21 mouse cellular contexts compared by ENCODE assay signal in the genomic region with DNA sequence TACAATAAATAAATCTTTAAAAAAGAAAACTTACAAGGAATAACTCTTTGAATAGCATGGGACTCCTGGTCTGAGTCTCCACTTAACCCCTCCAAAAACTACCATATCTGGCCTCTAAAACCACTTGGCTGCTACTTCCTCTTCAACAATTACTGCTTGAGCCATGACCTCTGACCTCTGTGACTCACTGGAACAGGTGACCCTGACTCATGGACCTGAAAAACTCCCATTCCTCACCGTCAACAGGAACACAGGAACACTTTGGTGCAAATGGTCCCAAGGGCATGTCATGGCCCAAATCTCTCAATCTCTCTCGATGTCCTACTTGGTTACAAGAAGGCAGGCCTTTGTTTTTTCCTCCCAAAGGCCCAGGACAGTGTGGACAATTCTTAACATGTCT.
DNase-seq lines count a peak whose midpoint lies in the region; TF ChIP-seq lines count a peak whose summit lies in the region.
"Had no signal": no experiment of that assay in that cellular context is flagged by ENCODE, and none has a peak within 500 bp of the region (broad histone marks: within the 10 kb centered on the region; RNA-seq: fewer than 3 reads in every experiment).

No protein-coding gene starts in this region.

- TF ChIP-seq CTCF in CH12.LX (conservative IDR thresholded peaks at IDR 0.05 in 1 of 2, IDR thresholded peaks at IDR 0.05 in 1 of 2; ENCODE audit: low read depth in 2 of 2, low read length in 2 of 2), result no peak

- in situ Hi-C loops in CH12.LX (cut with MboI; ENCODE audit: low pct_ligation_motif_present, low pct_unique_long_range_greater_than_20kb, low sequenced_read_pairs), result no loop called here

- no peak for TF ChIP-seq RAD21 in CH12.LX (IDR thresholded peaks at IDR 0.05; ENCODE audit: low read depth, low read length)

- H3K4me2 ChIP-seq in CH12.LX (ENCODE audit: insufficient read depth, low read depth, poor library complexity, severe bottlenecking), result no peak overlapping the region
- H3K4me2 ChIP-seq: heart, embryonic 15.5 days; limb, embryonic 12.5 days; lung, embryonic 15.5 days had no signal

- no peaks in the 10 kb centered on the region for H3K27me3 ChIP-seq in CH12.LX (replicated peaks)
- H3K27me3 ChIP-seq: heart, embryonic 15.5 days; liver, embryonic 12.5 days; lung, embryonic 15.5 days had no signal

- H3K36me3 ChIP-seq in CH12.LX (replicated peaks in 1 of 2; ENCODE audit: control insufficient read depth in 1 of 2, insufficient read depth in 1 of 2, low read length in 1 of 2) (no peaks in the 10 kb centered on the region), macrophage (ENCODE audit: inconsistent target) (no peaks in the 10 kb centered on the region)
- H3K36me3 ChIP-seq: embryonic facial prominence, embryonic 10.5 days; heart, embryonic 15.5 days; limb, embryonic 12.5 days; liver, embryonic 12.5 days; lung, embryonic 15.5 days had no signal

- DNase-seq in adrenal gland, adult 2 months, result peak; percentile 13
- DNase-seq in adrenal gland, adult 8-10 months, result no peak
- peak; percentile 29 for DNase-seq in 3134 (ENCODE audit: extremely low read depth, insufficient read length, low spot score)
- DNase-seq in CH12.LX (ENCODE audit: extremely low read depth), result peak; percentile 51
- no peak for DNase-seq in left cerebral cortex, adult 18-20 months (ENCODE audit: low spot score in 2 of 2)
- no peak for DNase-seq in left cerebral cortex, postnatal 36 days (ENCODE audit: low spot score in 2 of 2)
- no peak for DNase-seq in frontal cortex, postnatal 14 days (ENCODE audit: low spot score in 2 of 2)
- DNase-seq: cerebellum, adult 18-20 months; cerebellum, postnatal 36 days; gastrocnemius, postnatal 10 days; heart, adult 2 months; heart, postnatal 4 days; kidney, adult 18-20 months; kidney, postnatal 25 days; layer of hippocampus, adult 9-11 months had no signal

- intact Hi-C loops in left cerebral cortex, postnatal 36 days (cut with DNase I), result no loop called here

- H3K9me3 ChIP-seq in CH12.LX (replicated peaks; ENCODE audit: low read length), result no peaks in the 10 kb centered on the region
- H3K9me3 ChIP-seq: embryonic facial prominence, embryonic 10.5 days; heart, embryonic 15.5 days; limb, embryonic 12.5 days; liver, embryonic 12.5 days; lung, embryonic 15.5 days had no signal

- H3K9ac ChIP-seq in CH12.LX (ENCODE audit: insufficient read depth, low read depth), result no peak overlapping the region
- H3K9ac ChIP-seq: heart, embryonic 15.5 days; limb, embryonic 12.5 days; liver, embryonic 12.5 days; lung, embryonic 15.5 days had no signal

- no peak for TF ChIP-seq EP300 in CH12.LX (IDR thresholded peaks at IDR 0.05; ENCODE audit: low read length)

- dilution Hi-C loops in CH12.LX (cut with MboI; ENCODE audit: extremely low pct_ligation_motif_present, extremely low pct_unique_long_range_greater_than_20kb, low sequenced_read_pairs), result no loop called here

- TF ChIP-seq POLR2A in CH12.LX (IDR thresholded peaks at IDR 0.05; ENCODE audit: low read depth, low read length), result no peak

- WGBS in macrophage (ENCODE audit: missing documents), result 61% methylated on average over 2 of the region's 2 CpGs

- peaks cover 2 to 23% of the 10 kb centered on the region in 2 experiments; a peak in 3 of 4 replicates for H3K4me1 ChIP-seq in CH12.LX (ENCODE audit: control insufficient read depth in 1 of 2, insufficient read depth in 2 of 2)
- H3K4me1 ChIP-seq: limb, embryonic 12.5 days had no signal

- H3K4me3 ChIP-seq in CH12.LX (replicated peaks in 1 of 3; ENCODE audit: low read depth in 2 of 3, low read length in 2 of 3, poor library complexity in 1 of 3), result no peak overlapping the region
- H3K4me3 ChIP-seq in macrophage (ENCODE audit: inconsistent target), result no peak overlapping the region
- H3K4me3 ChIP-seq: embryonic facial prominence, embryonic 10.5 days; heart, adult 2 months; heart, embryonic 15.5 days; limb, embryonic 12.5 days; liver, embryonic 12.5 days; lung, embryonic 15.5 days had no signal

- no peaks in the 10 kb centered on the region for H3K79me2 ChIP-seq in CH12.LX (replicated peaks; ENCODE audit: control insufficient read depth, extremely low read depth, insufficient read depth, poor library complexity, severe bottlenecking)
- no peaks in the 10 kb centered on the region for H3K79me2 ChIP-seq in macrophage (ENCODE audit: inconsistent target)

- H3K27ac ChIP-seq in CH12.LX (ENCODE audit: insufficient read depth, low read depth) (no peak overlapping the region), macrophage (peak overlapping the region; percentile 93)
- H3K27ac ChIP-seq: heart, adult 2 months; heart, embryonic 15.5 days; limb, embryonic 12.5 days had no signal

TF ChIP-seq in CH12.LX, 34 proteins besides CTCF, POLR2A, EP300 and RAD21:
- TF ChIP-seq ETS1 (conservative IDR thresholded peaks at IDR 0.05; ENCODE audit: low read depth, low read length) (peak; percentile 47), MYC (IDR thresholded peaks at IDR 0.05; ENCODE audit: low read depth, low read length) (no peak)

Comparison
In these comparisons a context has a peak if more than half of its experiments do, and no peak if none do; other contexts are left out.
1. DNase-seq: peak in adrenal gland, adult 2 months (single experiment), 3134 (single experiment) and CH12.LX (single experiment); none in adrenal gland, adult 8-10 months (single experiment), left cerebral cortex, adult 18-20 months (0 of 2), left cerebral cortex, postnatal 36 days (0 of 2) and frontal cortex, postnatal 14 days (0 of 2).